In the genomic region with DNA sequence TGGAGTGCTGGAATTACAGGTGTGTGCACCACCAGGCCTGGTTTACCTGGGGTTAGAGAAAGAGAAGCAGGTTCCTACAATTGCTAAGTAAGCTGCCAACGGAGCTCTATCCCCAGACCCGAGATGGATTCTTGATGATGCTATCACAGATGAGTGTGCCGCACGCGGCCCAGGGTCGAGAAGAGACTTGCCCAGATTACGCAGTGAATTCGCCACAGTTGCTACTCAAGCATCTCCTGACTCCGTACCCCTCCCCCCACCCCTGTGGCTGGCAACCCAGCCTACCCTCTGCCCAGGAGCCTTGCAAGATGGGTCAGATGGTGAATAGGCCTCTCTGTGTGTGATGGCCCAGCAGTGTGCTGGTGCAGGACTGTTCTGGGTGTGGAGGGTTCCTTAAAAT, we compare ENCODE assay signal across 11 mouse cellular contexts. TPM values are rescaled to one million over a fixed set of nuclear protein-coding genes. Genes with fewer than 3 reads are reported as not detected.
A peak's percentile ranks its signal among the peaks of the same experiment; 100 is the strongest.
DNase-seq lines count a peak whose midpoint lies in the region; ATAC-seq lines count a peak whose summit lies in the region.
"Had no signal": no experiment of that assay in that cellular context is flagged by ENCODE, and none has a peak within 500 bp of the region (broad histone marks: within the 10 kb centered on the region; RNA-seq: fewer than 3 reads in every experiment).

No protein-coding gene starts in this region.

- no peak for DNase-seq in heart, adult 11 months
- peak; percentile 48 for DNase-seq in ES-CJ7 (ENCODE audit: low read depth, low spot score)
- no peak for DNase-seq in right cerebral cortex, postnatal 14 days
- no peak for DNase-seq in embryo, embryonic 10 days (ENCODE audit: low spot score)
- no peak for DNase-seq in layer of hippocampus, postnatal 36 days
- DNase-seq: lung, adult 18-20 months had no signal

- H3K4me3 ChIP-seq in heart, embryonic 13.5 days: no peak overlapping the region
- H3K4me3 ChIP-seq in forebrain, embryonic 12.5 days (replicated peaks): no peak overlapping the region
- H3K4me3 ChIP-seq in limb, embryonic 15.5 days: no peak overlapping the region

- ATAC-seq in heart, embryonic 13.5 days (ENCODE audit: extremely low read depth, insufficient number of reproducible peaks, low FRiP score, low TSS enrichment): no peak
- 0 out of 2 replicates have a peak, but pooled peaks have one; percentile 31 for ATAC-seq in forebrain, embryonic 12.5 days (ENCODE audit: low FRiP score)
- no peak for ATAC-seq in limb, embryonic 15.5 days (ENCODE audit: insufficient number of reproducible peaks, low FRiP score, low TSS enrichment, low read depth)

- no peaks in the 10 kb centered on the region for H3K27me3 ChIP-seq in heart, embryonic 13.5 days (replicated peaks)
- H3K27me3 ChIP-seq in forebrain, embryonic 12.5 days: peaks cover 7% of the 10 kb centered on the region; the same call in 1 of the 2 replicates
- no peaks in the 10 kb centered on the region for H3K27me3 ChIP-seq in limb, embryonic 15.5 days

- H3K27ac ChIP-seq in heart, embryonic 13.5 days (replicated peaks): peak overlapping the region; percentile 97
- H3K27ac ChIP-seq in forebrain, embryonic 12.5 days: peak overlapping the region; percentile 21; the same call in 1 of the 2 replicates
- H3K27ac ChIP-seq in limb, embryonic 15.5 days: peak overlapping the region; percentile 92

- H3K9me3 ChIP-seq in heart, embryonic 13.5 days: no peaks in the 10 kb centered on the region
- no peaks in the 10 kb centered on the region for H3K9me3 ChIP-seq in forebrain, embryonic 12.5 days
- no peaks in the 10 kb centered on the region for H3K9me3 ChIP-seq in limb, embryonic 15.5 days

- WGBS in heart, embryonic 13.5 days: 35% methylated on average over 9 of the region's 9 CpGs
- WGBS in forebrain, embryonic 12.5 days: 29% methylated on average over 9 of the region's 9 CpGs
- 26% methylated on average over 9 of the region's 9 CpGs for WGBS in limb, embryonic 15.5 days

- no peaks in the 10 kb centered on the region for H3K36me3 ChIP-seq in heart, embryonic 13.5 days
- no peaks in the 10 kb centered on the region for H3K36me3 ChIP-seq in forebrain, embryonic 12.5 days (replicated peaks)
- no peaks in the 10 kb centered on the region for H3K36me3 ChIP-seq in limb, embryonic 15.5 days

- H3K4me2 ChIP-seq in heart, embryonic 13.5 days: no peak overlapping the region
- H3K4me2 ChIP-seq in forebrain, embryonic 12.5 days: 0 out of 2 replicates have a peak overlapping the region, but pooled peaks have one; percentile 2
- H3K4me2 ChIP-seq in limb, embryonic 15.5 days: no peak overlapping the region

- peak overlapping the region; percentile 75; the same call in 1 of the 2 replicates for H3K9ac ChIP-seq in heart, embryonic 13.5 days
- H3K9ac ChIP-seq in forebrain, embryonic 12.5 days: no peak overlapping the region
- H3K9ac ChIP-seq in limb, embryonic 15.5 days: no peak overlapping the region

- H3K4me1 ChIP-seq in heart, embryonic 13.5 days: peaks cover 72% of the 10 kb centered on the region
- H3K4me1 ChIP-seq in forebrain, embryonic 12.5 days: peaks cover 53% of the 10 kb centered on the region
- H3K4me1 ChIP-seq in limb, embryonic 15.5 days: peaks cover 84% of the 10 kb centered on the region

RNA-seq across cellular contexts. Expression of a gene that starts 6.3 kb away (rescaled TPM):
- polyA plus RNA-seq in heart, embryonic 13.5 days (2015; fragmentation: Nextera tagmentation; extraction: Ambion mirVana): not detected in 2 replicates
- polyA plus RNA-seq in forebrain, embryonic 12.5 days (2016; fragmentation: Nextera tagmentation; extraction: Ambion mirVana): not detected in 2 replicates
- polyA plus RNA-seq in limb, embryonic 15.5 days (2015; fragmentation: Nextera tagmentation; extraction: Ambion mirVana): not detected in 2 replicates
- total RNA-seq in layer of hippocampus, postnatal 36 days (2021): not detected
- polyA plus RNA-seq: large intestine, adult 2 months; small intestine, adult 2 months had no signal

RNA-seq across cellular contexts. Expression of a gene that starts 26.0 kb away (rescaled TPM):
- polyA plus RNA-seq in heart, embryonic 13.5 days (2015; fragmentation: Nextera tagmentation; extraction: Ambion mirVana): 18.8 and 23.2 TPM in 2 replicates
- polyA plus RNA-seq in forebrain, embryonic 12.5 days (2016; fragmentation: Nextera tagmentation; extraction: Ambion mirVana): 19.0 and 19.3 TPM in 2 replicates
- polyA plus RNA-seq in limb, embryonic 15.5 days (2015; fragmentation: Nextera tagmentation; extraction: Ambion mirVana): 36.8 and 39.7 TPM in 2 replicates
- total RNA-seq in layer of hippocampus, postnatal 36 days (2021): 10 to 100 TPM; 19.0 to 20.1 TPM

RNA-seq across cellular contexts. Expression of a gene that starts 56.6 kb away (rescaled TPM):
- polyA plus RNA-seq in heart, embryonic 13.5 days (2015; fragmentation: Nextera tagmentation; extraction: Ambion mirVana): not detected in 2 replicates
- not detected in 2 replicates for polyA plus RNA-seq in forebrain, embryonic 12.5 days (2016; fragmentation: Nextera tagmentation; extraction: Ambion mirVana)
- polyA plus RNA-seq in limb, embryonic 15.5 days (2015; fragmentation: Nextera tagmentation; extraction: Ambion mirVana): 0.07 and 0.08 TPM in 2 replicates
- not detected for total RNA-seq in layer of hippocampus, postnatal 36 days (2021)
- polyA plus RNA-seq: large intestine, adult 2 months had no signal

Comparison
In these comparisons a context has a peak if more than half of its experiments do, and no peak if none do; other contexts are left out.
1. H3K27ac ChIP-seq: peak in every context shown above with its lines; median percentile 97 in heart, embryonic 13.5 days; 92 in limb, embryonic 15.5 days; 21 in forebrain, embryonic 12.5 days.